Mouse (Mus musculus) cortical plate, adult 2 months (tissue): ENCODE measurements around the gene Erc2.

ENCODE experiments used
- CTCF ChIP-seq: fragments of 200-500 bp; IDR thresholded peaks from 2 replicates; pipeline ENCODE4 v1.5.1; 2011; ENCODE audit warnings: mild to moderate bottlenecking, control low read depth, low read length; ENCODE audit not compliant: insufficient read depth; ENCODE audit errors: extremely low read depth
- POLR2A ChIP-seq: fragments of 200-500 bp; IDR thresholded peaks from 2 replicates; pipeline ENCODE4 v1.6.1; 2011; ENCODE audit warnings: mild to moderate bottlenecking, low read length, control low read depth; ENCODE audit not compliant: insufficient read depth; ENCODE audit errors: extremely low read depth

DNA sequence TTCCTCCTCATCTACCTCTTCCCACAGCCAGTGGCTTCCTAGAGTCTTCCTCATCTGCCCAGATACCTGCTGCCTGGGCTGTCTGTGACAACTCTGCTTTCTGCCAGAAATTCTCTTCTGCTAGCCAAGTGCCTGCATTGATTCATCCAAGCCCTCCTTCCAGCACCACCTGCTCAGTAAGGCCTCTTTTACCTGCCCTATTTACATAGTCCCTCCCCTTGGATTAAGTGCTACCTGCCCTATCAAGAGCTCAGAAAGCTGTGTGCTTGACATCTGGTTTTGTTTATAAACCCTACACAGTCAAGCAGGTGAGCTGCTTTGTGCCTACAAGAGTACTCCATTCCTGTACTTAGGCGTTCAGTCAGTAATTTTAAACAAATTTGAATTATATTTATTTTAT, 787.2 kb downstream of the Erc2 start:
- TF ChIP-seq CTCF (no peak), POLR2A (no peak)
